Mouse (Mus musculus) liver, embryonic 13.5 days (tissue): ENCODE results near the gene Sppl3. TPM values are rescaled to one million over a fixed set of nuclear protein-coding genes. Genes with fewer than 3 reads are reported as not detected.

Source experiments
- ATAC-seq: fragments of 200-750 bp; cut with Nextera tagmentation; 2 replicates; pipeline ENCODE4 v1.8.0; 2017; ENCODE audit warnings: low read depth, mild to moderate bottlenecking, moderate number of reproducible peaks, moderate library complexity
- DNase-seq: peaks from one replicate; pipeline ENCODE4 v3.0.0; 2022
- H3K27ac ChIP-seq: fragments of 300-500 bp; sonication (generic); 2 replicates; pipeline ENCODE4 v1.5.1; 2015; ENCODE audit warnings: moderate library complexity, mild to moderate bottlenecking, inconsistent platforms
- H3K27me3 ChIP-seq: fragments of 300-500 bp; sonication (generic); 2 replicates; pipeline ENCODE4 v1.6.1; 2015; ENCODE audit warnings: mild to moderate bottlenecking, inconsistent platforms
- H3K36me3 ChIP-seq: fragments of 300-500 bp; sonication (generic); 2 replicates; pipeline ENCODE4 v1.6.1; 2015; ENCODE audit warnings: mild to moderate bottlenecking, inconsistent platforms
- H3K4me1 ChIP-seq: fragments of 300-500 bp; sonication (generic); replicated peaks from 2 replicates; pipeline ENCODE4 v1.6.1; 2015; ENCODE audit warnings: inconsistent platforms
- H3K4me2 ChIP-seq: fragments of 300-500 bp; sonication (generic); 2 replicates; pipeline ENCODE4 v1.6.1; 2015; ENCODE audit warnings: inconsistent platforms, mild to moderate bottlenecking, moderate library complexity
- H3K4me3 ChIP-seq: fragments of 300-500 bp; sonication (generic); replicated peaks from 2 replicates; pipeline ENCODE4 v1.5.1; 2015; ENCODE audit warnings: mild to moderate bottlenecking, inconsistent platforms
- H3K9ac ChIP-seq: fragments of 300-500 bp; sonication (generic); 2 replicates; pipeline ENCODE4 v1.6.1; 2015; ENCODE audit warnings: mild to moderate bottlenecking, inconsistent platforms
- H3K9me3 ChIP-seq: fragments of 300-500 bp; sonication (generic); replicated peaks from 2 replicates; pipeline ENCODE4 v1.6.1; 2016; ENCODE audit warnings: inconsistent platforms
- WGBS: fragments of 180-500 bp; shearing (Covaris S2); methylation state at CpG from one replicate; pipeline ENCODE4 v1.1.7; 2015; ENCODE audit not compliant: insufficient replicate concordance; 5-methylcytosine and 5-hydroxymethylcytosine counted together
- polyA plus RNA-seq: library from polyadenylated mRNA; unstranded; fragments of >200 nt; fragmentation: Nextera tagmentation; extraction: Ambion mirVana; gene quantifications from 2 replicates; pipeline ENCODE4 v1.2.1, GENCODE M21; 2015

The Sppl3 gene
- polyA plus RNA-seq, 1 experiment from 2014 or later = 4.7 TPM

- no peaks in the 10 kb centered on the region for H3K27me3 ChIP-seq
- H3K36me3 ChIP-seq = peaks cover 11% of the 10 kb centered on the region; the same call in 1 of the 2 replicates
- H3K27ac ChIP-seq = no peak overlapping the region
- DNase-seq = no peak
- no peaks in the 10 kb centered on the region for H3K9me3 ChIP-seq
- no peak for ATAC-seq
- no peak overlapping the region for H3K4me3 ChIP-seq
- H3K4me2 ChIP-seq = no peak overlapping the region
- no peak overlapping the region for H3K9ac ChIP-seq
- H3K4me1 ChIP-seq = peaks cover 70% of the 10 kb centered on the region
- WGBS = 56% methylated on average over 4 of the region's 4 CpGs
These were observed 29.8 kb downstream of the Sppl3 start for GRCm38 (mm10) chr5:115040756-115041155.

- ATAC-seq = no peak
- Histone ChIP-seq H3K36me3 (peaks cover 11% of the 10 kb centered on the region; the same call in 1 of the 2 replicates), H3K4me2 (no peak overlapping the region), H3K4me3 (no peak overlapping the region), H3K27me3 (no peaks in the 10 kb centered on the region), H3K9ac (no peak overlapping the region), H3K9me3 (no peaks in the 10 kb centered on the region), H3K27ac (no peak overlapping the region), H3K4me1 (peaks cover 54% of the 10 kb centered on the region)
- 69% methylated on average over 4 of the region's 4 CpGs for WGBS
- DNase-seq = no peak
These were observed 32.7 kb downstream of the Sppl3 start for GRCm38 (mm10) chr5:115043626-115044025.

GRCm38 (mm10) chr5:115045146-115045677 lies 34.3 kb downstream of the Sppl3 start:
- Histone ChIP-seq H3K9ac (no peak overlapping the region), H3K4me2 (no peak overlapping the region), H3K27me3 (no peaks in the 10 kb centered on the region), H3K36me3 (peaks cover 11% of the 10 kb centered on the region; the same call in 1 of the 2 replicates), H3K9me3 (no peaks in the 10 kb centered on the region), H3K27ac (no peak overlapping the region), H3K4me1 (peaks cover 56% of the 10 kb centered on the region), H3K4me3 (no peak overlapping the region)
- WGBS = 76% methylated on average over 2 of the region's 2 CpGs
- no peak for ATAC-seq
- DNase-seq = no peak

- no peak overlapping the region for H3K4me3 ChIP-seq
- no peak overlapping the region for H3K9ac ChIP-seq
- no peak overlapping the region for H3K4me2 ChIP-seq
- peaks cover 82% of the 10 kb centered on the region for H3K4me1 ChIP-seq
- WGBS = 66% methylated on average over 6 of the region's 6 CpGs
- DNase-seq = no peak
- H3K9me3 ChIP-seq = no peaks in the 10 kb centered on the region
- no peak for ATAC-seq
- peaks cover 6% of the 10 kb centered on the region; the same call in 1 of the 2 replicates for H3K36me3 ChIP-seq
- H3K27ac ChIP-seq = no peak overlapping the region
- H3K27me3 ChIP-seq = no peaks in the 10 kb centered on the region
These were observed 38.8 kb downstream of the Sppl3 start for GRCm38 (mm10) chr5:115049692-115050091.

GRCm38 (mm10) chr5:115050776-115051175 lies 39.8 kb downstream of the Sppl3 start:
- Histone ChIP-seq H3K4me2 (no peak overlapping the region), H3K4me1 (peaks cover 82% of the 10 kb centered on the region)
- WGBS = 68% methylated on average over 6 of the region's 6 CpGs

GRCm38 (mm10) chr5:115052546-115052945 lies 41.6 kb downstream of the Sppl3 start:
- DNase-seq = no peak
- Histone ChIP-seq H3K36me3 (0 out of 2 replicates have a peak, but pooled peaks cover 4% of the 10 kb centered on the region), H3K4me3 (no peak overlapping the region), H3K27me3 (no peaks in the 10 kb centered on the region), H3K4me1 (peaks cover 97% of the 10 kb centered on the region), H3K9ac (no peak overlapping the region), H3K4me2 (no peak overlapping the region), H3K27ac (peak overlapping the region; percentile 25; the same call in 1 of the 2 replicates), H3K9me3 (no peaks in the 10 kb centered on the region)
- WGBS = 70% methylated on average over 8 of the region's 8 CpGs
- ATAC-seq = no peak

More at GRCm38 (mm10) chr5:115050776-115051175, 39.8 kb downstream of the Sppl3 start:
- ATAC-seq (no peak), DNase-seq (no peak)
- H3K4me3 ChIP-seq = no peak overlapping the region
- no peak overlapping the region for H3K9ac ChIP-seq
- no peaks in the 10 kb centered on the region for H3K9me3 ChIP-seq
- no peaks in the 10 kb centered on the region for H3K27me3 ChIP-seq
- no peaks in the 10 kb centered on the region for H3K36me3 ChIP-seq
- 0 out of 2 replicates have a peak overlapping the region, but pooled peaks have one; percentile 2 for H3K27ac ChIP-seq

DNA sequence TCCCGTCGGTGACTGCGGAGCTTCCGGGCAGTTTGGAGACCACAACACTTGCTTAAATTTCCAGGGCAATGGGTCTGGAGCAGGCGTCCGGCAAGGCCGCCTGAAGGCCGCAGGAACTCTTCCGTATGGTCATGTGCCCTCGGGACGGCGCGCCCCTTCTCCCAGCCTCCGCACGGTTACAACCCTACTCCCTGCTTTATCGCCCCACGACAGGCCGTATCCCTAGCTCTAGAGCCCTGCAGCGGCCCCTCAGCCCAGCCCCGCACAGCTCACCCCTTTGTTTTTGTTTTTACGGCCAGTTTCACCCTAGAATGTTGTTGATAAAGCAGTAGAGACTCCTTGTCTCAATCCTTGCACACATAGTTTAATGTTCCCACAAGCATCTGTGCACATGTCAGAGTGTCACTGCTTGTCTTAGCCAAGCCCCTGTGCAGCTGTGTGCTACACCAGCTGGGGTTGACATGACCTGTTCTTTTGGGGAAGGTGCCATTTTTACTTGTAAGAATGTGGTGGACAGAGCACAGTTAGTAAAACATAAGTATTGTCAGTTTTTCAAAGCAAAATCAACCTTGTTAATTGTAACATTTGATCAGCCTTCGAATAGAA lies 43.0 kb downstream of the Sppl3 start:
- peak overlapping the region; percentile 93 for H3K27ac ChIP-seq
- ATAC-seq = peak; percentile 63

GRCm38 (mm10) chr5:115055418-115055817 lies 44.5 kb downstream of the Sppl3 start:
- 19% methylated on average over 6 of the region's 6 CpGs for WGBS
- no peaks in the 10 kb centered on the region for H3K27me3 ChIP-seq
- H3K9ac ChIP-seq = peak overlapping the region; percentile 47
- peak; percentile 79 for ATAC-seq
- DNase-seq = peak; percentile 74
- 0 out of 2 replicates have a peak, but pooled peaks cover 4% of the 10 kb centered on the region for H3K36me3 ChIP-seq
- no peaks in the 10 kb centered on the region for H3K9me3 ChIP-seq
- H3K4me1 ChIP-seq = peaks cover 100% of the 10 kb centered on the region
- H3K27ac ChIP-seq = peak overlapping the region; percentile 93
- H3K4me3 ChIP-seq = no peak overlapping the region
- peak overlapping the region; percentile 41 for H3K4me2 ChIP-seq

More for the DNA sequence above, 43.0 kb downstream of the Sppl3 start:
- H3K9ac ChIP-seq = peak overlapping the region; percentile 47
- 68% methylated on average over 22 of the region's 22 CpGs for WGBS
- H3K4me1 ChIP-seq = peaks cover 100% of the 10 kb centered on the region
- H3K4me3 ChIP-seq = no peak overlapping the region
- peak; percentile 70 for DNase-seq
- H3K9me3 ChIP-seq = no peaks in the 10 kb centered on the region
- H3K4me2 ChIP-seq = peak overlapping the region; percentile 41
- H3K27me3 ChIP-seq = no peaks in the 10 kb centered on the region
- H3K36me3 ChIP-seq = 0 out of 2 replicates have a peak, but pooled peaks cover 4% of the 10 kb centered on the region

- Histone ChIP-seq H3K9ac (peak overlapping the region; percentile 22; the same call in 1 of the 2 replicates), H3K27ac (peak overlapping the region; percentile 93), H3K4me3 (no peak overlapping the region), H3K27me3 (no peaks in the 10 kb centered on the region), H3K9me3 (no peaks in the 10 kb centered on the region), H3K4me1 (peaks cover 100% of the 10 kb centered on the region), H3K36me3 (peaks cover 12% of the 10 kb centered on the region), H3K4me2 (peak overlapping the region; percentile 31)
- peak; percentile 63 for ATAC-seq
- 21% methylated on average over 4 of the region's 4 CpGs for WGBS
- DNase-seq = peak; percentile 75
These were observed 46.2 kb downstream of the Sppl3 start for GRCm38 (mm10) chr5:115057153-115057552.

GRCm38 (mm10) chr5:115058584-115059297 lies 47.8 kb downstream of the Sppl3 start:
- WGBS = 8% methylated on average over 7 of the region's 7 CpGs
- ATAC-seq (peak; percentile 84), DNase-seq (peak; percentile 69)
- peak overlapping the region; percentile 93 for H3K27ac ChIP-seq
- peaks cover 23% of the 10 kb centered on the region for H3K36me3 ChIP-seq
- peak overlapping the region; percentile 57 for H3K4me2 ChIP-seq
- no peaks in the 10 kb centered on the region for H3K27me3 ChIP-seq
- peak overlapping the region; percentile 19 for H3K4me3 ChIP-seq
- peaks cover 91% of the 10 kb centered on the region for H3K4me1 ChIP-seq
- no peaks in the 10 kb centered on the region for H3K9me3 ChIP-seq
- peak overlapping the region; percentile 58 for H3K9ac ChIP-seq

DNA sequence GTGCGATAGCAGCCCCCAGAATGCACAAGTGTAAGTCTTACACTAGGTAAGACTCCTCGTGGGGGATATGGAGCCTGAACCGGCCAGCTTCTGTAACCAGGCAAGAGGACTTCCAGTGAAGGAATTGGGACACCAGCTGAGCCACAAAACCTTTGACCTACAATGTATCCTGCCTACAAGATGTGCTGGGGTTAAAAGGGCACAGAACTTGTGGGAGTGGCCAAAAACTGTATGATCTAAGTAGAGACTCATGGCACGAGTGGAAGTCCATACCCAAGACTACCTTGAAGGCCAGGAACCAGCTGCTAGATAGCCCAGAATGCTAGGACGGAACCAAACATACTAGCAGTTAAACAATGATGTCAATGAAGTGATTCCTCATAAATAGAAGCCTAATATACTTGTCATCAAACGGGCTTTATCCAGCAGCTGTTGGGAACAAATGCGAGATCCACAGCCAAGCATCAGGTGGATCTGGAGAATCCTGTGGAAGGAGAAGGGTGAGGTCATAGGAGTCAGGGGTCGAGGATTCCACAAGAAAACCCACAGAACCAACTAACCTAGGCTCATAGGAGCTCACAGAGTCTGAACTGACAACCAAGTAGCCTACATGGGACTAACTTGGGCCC lies 49.2 kb downstream of the Sppl3 start:
- H3K9ac ChIP-seq = peak overlapping the region; percentile 58
- WGBS = 70% methylated on average over 8 of the region's 8 CpGs
- no peak for ATAC-seq
- no peaks in the 10 kb centered on the region for H3K9me3 ChIP-seq
- peaks cover 86% of the 10 kb centered on the region for H3K4me1 ChIP-seq
- no peak for DNase-seq
- no peaks in the 10 kb centered on the region for H3K27me3 ChIP-seq
- 0 out of 2 replicates have a peak overlapping the region, but pooled peaks have one; percentile 57 for H3K4me2 ChIP-seq
- no peak overlapping the region for H3K4me3 ChIP-seq
- peak overlapping the region; percentile 93 for H3K27ac ChIP-seq
- peaks cover 31% of the 10 kb centered on the region for H3K36me3 ChIP-seq
